Mouse (Mus musculus) mouse embryonic stem cell (cell line): Measurements from ENCODE around the gene Hfm1.

Experiments used
- in situ Hi-C, 2 experiments: fragments of 300-500 bp; cut with MboI; formaldehyde crosslinking; loops; 1 replicate in 1 of 2; 3 replicates in 1 of 2; pipeline ENCODE4 v1.14.3; 2019 to 2020; ENCODE audit warnings: low sequenced_read_pairs in 2 of 2, low pct_unique_long_range_greater_than_20kb in 1 of 2, mixed read lengths in 1 of 2; ENCODE audit not compliant: unreplicated experiment in 1 of 2

The Hfm1 gene

DNA sequence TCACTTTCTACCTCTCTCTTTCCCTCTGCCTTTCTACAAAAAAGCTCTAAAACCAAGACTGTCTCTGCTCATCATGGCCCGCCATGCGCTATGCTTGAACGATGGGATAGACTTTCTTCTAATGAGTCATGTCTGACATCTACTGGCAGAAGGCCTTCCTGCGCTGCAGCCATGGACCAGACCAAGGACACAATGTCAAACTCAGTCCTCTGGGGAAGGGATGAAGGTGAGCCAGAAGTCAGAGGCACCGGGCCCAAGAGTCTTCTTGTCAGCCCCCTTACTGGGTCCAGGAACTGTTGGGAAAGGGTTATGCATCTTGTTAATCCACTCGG, 134.9 kb downstream of the Hfm1 start:
- in situ Hi-C loops = loop anchor here in 1 of 2 experiments (25.0 kb wide), 1 partner anchor 329 kb away; the partner anchor contains the start of gene Barhl2

DNA sequence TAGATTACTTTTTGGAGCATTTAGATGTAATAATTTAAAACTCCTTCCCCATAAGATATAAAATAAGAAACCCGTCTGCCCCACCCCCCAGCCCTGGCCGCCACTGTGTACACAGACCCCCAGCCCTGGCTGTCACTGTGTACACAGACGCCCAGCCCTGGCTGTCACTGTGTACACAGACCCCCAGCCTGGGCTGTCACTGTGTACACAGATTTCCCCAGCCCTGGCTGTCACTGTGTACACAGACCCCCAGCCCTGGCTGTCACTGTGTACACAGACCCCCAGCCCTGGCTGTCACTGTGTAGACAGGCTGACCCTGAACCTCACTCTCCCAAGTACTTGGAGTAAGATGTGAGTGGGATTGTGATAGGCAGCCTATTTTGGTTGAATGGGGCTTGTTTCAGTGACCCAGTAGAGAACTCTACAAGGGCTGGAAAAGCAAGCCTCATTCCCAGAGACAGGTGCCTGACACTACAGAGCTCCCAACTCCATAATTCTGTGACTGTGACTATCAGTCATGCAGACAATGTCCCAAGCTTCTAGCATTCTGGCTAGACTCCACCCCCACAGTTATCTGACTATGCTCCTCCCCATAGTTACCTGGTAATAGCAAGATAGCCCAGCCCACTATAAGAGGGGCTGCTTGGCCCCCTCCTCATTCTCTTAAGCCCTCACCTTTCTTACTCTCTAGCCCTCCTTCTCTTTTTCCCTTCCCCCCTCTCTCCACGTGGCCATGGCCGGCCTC, 135.5 kb downstream of the Hfm1 start:
- in situ Hi-C loops = loop anchor here in 1 of 2 experiments (25.0 kb wide), 1 partner anchor 328 kb away; the partner anchor contains the start of gene Barhl2
